Mouse (Mus musculus) ES-E14 (cell line): Measurements from ENCODE around the gene Galnt14. TPM values are rescaled to one million over a fixed set of nuclear protein-coding genes. Genes with fewer than 3 reads are reported as not detected.

Source experiments
- DNase-seq: peaks from one replicate; pipeline ENCODE4 v3.0.0-alpha.2; 2013; ENCODE audit warnings: low read depth, low spot score
- H3K27ac ChIP-seq: 2 replicates; pipeline ENCODE4 v1.5.1; 2012; ENCODE audit warnings: low read depth, mild to moderate bottlenecking, low read length, moderate library complexity, mixed read lengths; ENCODE audit not compliant: poor library complexity, insufficient read depth, severe bottlenecking
- H3K36me3 ChIP-seq: 2 replicates; pipeline ENCODE4 v1.6.1; 2012; ENCODE audit warnings: mild to moderate bottlenecking, low read length, moderate library complexity, mixed read lengths; ENCODE audit not compliant: control insufficient read depth, poor library complexity, insufficient read depth, severe bottlenecking
- H3K4me1 ChIP-seq, 2 experiments: fragments of 150-350 bp in 1 of 2; sonication (generic) in 1 of 2; 2 replicates each; pipeline ENCODE4 v1.6.1; 2012; ENCODE audit warnings: low read length in 2 of 2, mild to moderate bottlenecking in 1 of 2, mixed read lengths in 1 of 2; ENCODE audit not compliant: control insufficient read depth in 2 of 2, insufficient read depth in 2 of 2, poor library complexity in 1 of 2
- H3K4me3 ChIP-seq, 2 experiments: fragments of 150-350 bp in 1 of 2; sonication (generic) in 1 of 2; 2 replicates each; pipeline ENCODE4 v1.5.1; 2012; ENCODE audit warnings: low read length in 2 of 2, low read depth in 1 of 2, mild to moderate bottlenecking in 1 of 2, mixed read lengths in 1 of 2; ENCODE audit not compliant: insufficient read depth in 1 of 2, poor library complexity in 1 of 2, severe bottlenecking in 1 of 2
- H3K9ac ChIP-seq: 2 replicates; pipeline ENCODE4 v1.6.1; 2012; ENCODE audit warnings: low read depth, mild to moderate bottlenecking, low read length, mixed read lengths; ENCODE audit not compliant: poor library complexity, insufficient read depth, severe bottlenecking
- H3K9me3 ChIP-seq: fragments of 150-350 bp; sonication (generic); 2 replicates; pipeline ENCODE4 v1.6.1; 2012; ENCODE audit warnings: low read depth, mild to moderate bottlenecking, low read length; ENCODE audit not compliant: control insufficient read depth, insufficient read depth
- CHD2 ChIP-seq: IDR thresholded peaks from 2 replicates; pipeline ENCODE4 v1.6.1; 2014; ENCODE audit warnings: mild to moderate bottlenecking, low read depth, low read length, inconsistent platforms
- HCFC1 ChIP-seq: IDR thresholded peaks from 2 replicates; pipeline ENCODE4 v1.6.1; 2012; ENCODE audit warnings: low read length, inconsistent platforms, borderline replicate concordance; ENCODE audit not compliant: insufficient read depth
- MAFK ChIP-seq: IDR thresholded peaks from 2 replicates; pipeline ENCODE4 v1.6.1; 2014; ENCODE audit warnings: mild to moderate bottlenecking, low read depth, low read length, inconsistent platforms; ENCODE audit not compliant: insufficient read depth
- ZC3H11A ChIP-seq: IDR thresholded peaks from 2 replicates; pipeline ENCODE4 v1.6.1; 2012; ENCODE audit warnings: low read depth, mild to moderate bottlenecking, inconsistent platforms, low read length, borderline replicate concordance
- ZNF384 ChIP-seq: IDR thresholded peaks from 2 replicates; pipeline ENCODE4 v1.6.1; 2012; ENCODE audit warnings: low read depth, low read length, inconsistent platforms
- in situ Hi-C, 2 experiments: fragments of 600-800 bp; cut with MboI; formaldehyde crosslinking; loops; one replicate each; pipeline ENCODE4 v1.15.1; 2025; ENCODE audit warnings: low sequenced_read_pairs in 2 of 2, inconsistent platforms in 1 of 2; ENCODE audit not compliant: unreplicated experiment in 2 of 2
- total RNA-seq: library from RNA; depleted of rRNA; stranded (reverse); fragments of 300-350 nt; gene quantifications from 2 replicates; pipeline ENCODE4 v1.2.3, GENCODE M21; 2012

Galnt14 gene
- total RNA-seq, 1 experiment, result 4.6 TPM

DNA sequence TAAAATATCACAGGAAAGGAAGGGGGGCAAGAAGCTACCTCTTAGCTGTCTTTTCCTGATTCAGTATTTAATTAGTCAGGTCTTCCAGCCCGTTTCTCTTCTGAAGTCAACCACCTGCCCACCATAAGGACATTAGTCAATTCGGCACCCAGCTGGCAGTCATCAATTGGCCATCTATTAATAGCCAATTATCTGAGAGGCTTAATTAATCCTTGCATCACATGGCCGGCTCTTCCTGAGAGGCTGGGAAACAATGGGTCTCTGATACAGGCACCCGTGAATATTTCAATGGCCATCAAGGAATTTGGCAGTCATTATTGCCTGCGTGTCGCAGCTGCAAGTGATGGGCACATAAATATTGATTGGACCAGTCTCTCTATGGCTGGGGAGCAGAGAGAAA lies 10.4 kb downstream of the Galnt14 start:
- TF ChIP-seq ZNF384 (no peak), ZC3H11A (no peak), HCFC1 (no peak), CHD2 (no peak), MAFK (no peak)
- no peaks in the 10 kb centered on the region for H3K36me3 ChIP-seq
- in situ Hi-C loops, result no loop called here

DNA sequence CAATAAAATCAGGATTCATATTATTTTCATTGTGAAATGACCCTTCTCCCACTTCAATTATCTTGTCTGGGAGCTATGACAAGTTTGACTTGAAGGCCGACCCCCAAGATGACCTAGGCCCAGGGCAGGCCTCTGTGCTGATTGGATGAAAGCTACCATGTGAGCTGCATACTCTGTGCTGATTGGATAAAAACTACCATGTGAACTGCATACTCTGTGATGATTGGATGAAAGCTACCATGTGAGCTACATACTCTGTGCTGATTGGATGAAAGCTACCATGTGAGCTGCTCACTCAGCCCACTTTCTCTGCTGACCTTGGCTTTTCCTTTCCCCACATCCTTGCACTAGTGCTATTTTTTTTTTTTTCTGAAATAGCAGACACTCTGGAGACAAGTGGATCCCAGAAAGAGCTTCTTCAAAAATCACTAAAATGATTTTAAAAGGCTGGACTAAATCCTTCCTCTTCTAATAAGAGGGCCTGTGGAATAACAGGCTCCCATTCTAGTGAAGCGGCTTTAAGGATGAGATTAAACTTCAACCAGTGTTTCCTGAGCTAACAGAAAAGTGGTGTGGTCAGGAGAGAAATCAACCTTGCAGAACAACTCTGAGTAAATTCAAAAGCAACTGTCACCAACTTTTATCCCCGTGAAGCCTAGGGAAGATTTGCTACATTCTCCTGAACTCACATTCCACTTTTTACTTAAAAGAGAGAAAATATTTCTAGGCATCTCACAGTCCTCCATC lies 15.9 kb downstream of the Galnt14 start:
- no peaks in the 10 kb centered on the region for H3K36me3 ChIP-seq
- H3K9ac ChIP-seq, result no peak overlapping the region
- H3K9me3 ChIP-seq, result no peaks in the 10 kb centered on the region
- in situ Hi-C loops, result no loop called here
- no peaks in the 10 kb centered on the region for H3K4me1 ChIP-seq
- no peak overlapping the region for H3K4me3 ChIP-seq
- no peak for DNase-seq
- no peak overlapping the region for H3K27ac ChIP-seq
- TF ChIP-seq ZC3H11A, result no peak
- TF ChIP-seq HCFC1, result no peak
- 0 out of 2 replicates have a peak, but pooled peaks have one; percentile 42 for TF ChIP-seq CHD2
- TF ChIP-seq ZNF384, result no peak

More for the DNA sequence above, 10.4 kb downstream of the Galnt14 start:
- H3K4me1 ChIP-seq, result no peaks in the 10 kb centered on the region
- H3K9me3 ChIP-seq, result no peaks in the 10 kb centered on the region
- no peak for DNase-seq
- H3K4me3 ChIP-seq, result no peak overlapping the region
- H3K27ac ChIP-seq, result no peak overlapping the region
- H3K9ac ChIP-seq, result no peak overlapping the region

DNA sequence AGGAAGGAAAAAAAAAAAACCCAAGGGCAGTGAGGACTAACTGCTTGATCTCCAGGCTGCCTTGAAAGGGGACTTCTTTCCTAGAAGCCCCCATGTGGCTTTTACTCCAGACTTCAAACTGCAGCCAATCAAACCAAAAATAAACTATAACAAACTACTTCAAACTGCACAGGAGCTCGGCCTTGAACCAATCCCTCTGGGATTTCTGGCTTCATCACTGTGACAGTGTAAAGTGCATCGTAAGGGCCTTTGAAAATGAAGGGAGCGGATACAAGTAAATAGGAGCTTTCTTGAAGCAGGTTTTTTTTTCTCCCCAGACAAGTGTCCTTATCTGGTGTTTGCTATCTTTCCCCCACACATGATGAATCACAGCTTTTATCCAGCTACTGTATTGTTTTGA lies 22.0 kb downstream of the Galnt14 start:
- no peaks in the 10 kb centered on the region for H3K4me1 ChIP-seq
- in situ Hi-C loops, result no loop called here
- no peaks in the 10 kb centered on the region for H3K36me3 ChIP-seq
- H3K27ac ChIP-seq, result no peak overlapping the region
- no peaks in the 10 kb centered on the region for H3K9me3 ChIP-seq
- no peak for DNase-seq
- TF ChIP-seq MAFK (no peak), HCFC1 (no peak), ZC3H11A (no peak), ZNF384 (no peak), CHD2 (no peak)
- H3K9ac ChIP-seq, result no peak overlapping the region
- no peak overlapping the region for H3K4me3 ChIP-seq

DNA sequence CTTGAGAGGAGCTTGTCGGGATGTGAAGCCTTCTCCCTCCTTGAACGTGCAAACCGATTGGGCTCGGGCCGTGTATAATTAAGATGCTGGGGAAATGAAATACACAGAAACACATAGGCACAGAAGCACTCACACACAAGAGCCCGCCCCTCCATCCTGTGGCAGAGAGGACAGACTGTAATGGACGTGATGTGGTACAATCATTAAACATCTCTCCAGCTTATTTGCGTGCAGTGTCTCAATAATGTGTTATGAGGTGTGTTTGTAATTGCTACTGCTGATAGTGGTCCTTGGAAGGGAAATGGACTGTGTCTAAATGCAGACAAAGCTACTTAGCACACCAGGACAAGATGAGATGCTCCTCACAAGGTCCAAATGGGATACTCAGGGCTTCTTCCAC lies 24.0 kb downstream of the Galnt14 start:
- H3K27ac ChIP-seq, result no peak overlapping the region
- DNase-seq, result no peak
- H3K9me3 ChIP-seq, result no peaks in the 10 kb centered on the region
- no peaks in the 10 kb centered on the region for H3K36me3 ChIP-seq
- no peak for TF ChIP-seq CHD2
- H3K4me1 ChIP-seq, result no peaks in the 10 kb centered on the region
- H3K4me3 ChIP-seq, result no peak overlapping the region
- in situ Hi-C loops, result no loop called here
- no peak overlapping the region for H3K9ac ChIP-seq

DNA sequence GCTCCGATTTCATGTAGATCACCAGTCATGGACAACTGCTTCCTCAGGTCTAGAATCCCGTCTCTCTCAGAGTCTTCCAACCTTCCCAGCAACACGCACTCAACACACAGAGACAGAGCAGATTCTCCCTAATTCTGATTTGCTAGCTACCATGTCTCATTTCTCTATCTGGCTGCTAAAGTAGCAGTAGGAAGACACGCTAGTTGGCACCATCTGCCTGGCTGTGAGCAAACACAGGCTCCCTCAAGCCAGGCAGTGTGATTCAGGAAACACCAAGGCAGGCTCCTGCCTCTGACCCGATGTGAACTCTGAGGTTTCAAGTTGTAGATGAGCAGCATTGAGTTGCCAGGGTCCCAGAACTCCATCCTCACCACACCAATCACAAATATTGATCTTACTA lies 25.5 kb downstream of the Galnt14 start:
- Histone ChIP-seq H3K36me3 (no peaks in the 10 kb centered on the region), H3K9me3 (no peaks in the 10 kb centered on the region), H3K27ac (no peak overlapping the region), H3K4me1 (no peaks in the 10 kb centered on the region), H3K4me3 (no peak overlapping the region), H3K9ac (no peak overlapping the region)
- no peak for TF ChIP-seq MAFK
- TF ChIP-seq ZNF384, result no peak
- no peak for TF ChIP-seq CHD2
- no peak for TF ChIP-seq HCFC1
- no peak for TF ChIP-seq ZC3H11A
- in situ Hi-C loops, result no loop called here
- DNase-seq, result no peak
